Mouse (Mus musculus) embryonic fibroblast, embryonic 13.5 days (primary cell): ENCODE measurements at regions not wholly inside any gene's neighbourhood (a gene's known extent, or its start where the extent isn't known, plus 50 kb on each side); places are given as distances from the start of the nearest gene placed in this dataset.
A peak's percentile ranks its signal among the peaks of the same experiment; 100 is the strongest.

Experiments
- H3K27ac ChIP-seq: 2 replicates; pipeline ENCODE4 v1.5.1; 2012; ENCODE audit warnings: low read length, control low read depth, inconsistent platforms; ENCODE audit not compliant: insufficient read depth
- H3K4me1 ChIP-seq: 2 replicates; pipeline ENCODE4 v1.6.1; 2011; ENCODE audit warnings: low read length; ENCODE audit not compliant: control insufficient read depth, insufficient read depth
- H3K4me3 ChIP-seq: 2 replicates; pipeline ENCODE4 v1.5.1; 2011; ENCODE audit warnings: mild to moderate bottlenecking, control low read depth, low read length; ENCODE audit not compliant: insufficient read depth
- CTCF ChIP-seq: IDR thresholded peaks from 2 replicates; pipeline ENCODE4 v1.5.1; 2011; ENCODE audit warnings: mild to moderate bottlenecking, control low read depth, low read length, moderate library complexity, borderline replicate concordance; ENCODE audit not compliant: insufficient read depth
- POLR2A ChIP-seq: IDR thresholded peaks from 2 replicates; pipeline ENCODE4 v1.6.1; 2011; ENCODE audit warnings: low read depth, mild to moderate bottlenecking, control low read depth, low read length, moderate library complexity

DNA sequence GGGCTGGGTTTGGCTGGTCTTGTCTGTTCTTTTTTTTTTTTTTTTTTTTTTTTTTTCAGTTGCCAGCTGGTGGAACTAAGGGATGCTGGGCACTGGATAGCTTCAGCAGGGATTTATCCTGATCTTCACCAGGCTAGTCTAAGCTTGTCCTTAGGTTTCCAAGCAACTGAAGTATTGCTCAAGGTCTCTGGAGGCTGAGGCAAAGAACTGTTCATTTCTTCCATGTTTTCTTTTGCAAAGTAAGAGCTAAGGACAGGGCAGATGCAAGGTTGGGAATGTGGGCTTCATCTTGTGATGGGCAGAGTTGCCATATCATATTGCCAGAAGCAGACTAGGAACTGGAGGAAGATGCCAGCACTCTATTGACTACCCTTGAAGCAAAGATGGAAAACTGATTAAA is 1378.1 kb downstream of the Gsdmc2 start:
- TF ChIP-seq CTCF (no peak), POLR2A (no peak)
- peaks cover 4% of the 10 kb centered on the region; the same call in 1 of the 2 replicates for H3K4me1 ChIP-seq
- no peak overlapping the region for H3K27ac ChIP-seq
- H3K4me3 ChIP-seq = no peak overlapping the region

GRCm38 (mm10) chr15:62465026-62465839 is 1379.7 kb downstream of the Gsdmc2 start:
- H3K4me1 ChIP-seq = peaks cover 4% of the 10 kb centered on the region; the same call in 1 of the 2 replicates
- TF ChIP-seq CTCF (no peak), POLR2A (no peak)
- H3K27ac ChIP-seq = peak overlapping the region; percentile 37; the same call in 1 of the 2 replicates
- no peak overlapping the region for H3K4me3 ChIP-seq

DNA sequence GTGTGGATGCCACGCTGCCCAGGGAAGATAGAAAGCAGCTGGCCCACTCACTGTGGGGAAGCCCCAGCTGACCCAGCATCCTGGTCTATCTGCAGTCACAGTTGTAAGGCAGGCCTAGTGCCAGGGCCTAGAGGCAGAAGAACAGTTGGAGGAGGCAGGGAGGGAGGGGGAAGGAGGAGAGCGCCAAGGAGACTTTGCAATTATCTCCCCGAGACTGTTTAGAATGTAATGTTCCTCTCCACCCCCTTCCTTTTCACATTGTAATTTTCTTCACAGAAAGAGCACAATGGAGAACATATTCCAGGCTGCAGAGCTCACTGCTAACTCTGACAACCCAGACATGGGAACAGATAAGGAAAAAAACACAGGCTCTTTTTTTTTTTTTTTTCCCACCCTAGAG is 1382.3 kb downstream of the Gsdmc2 start:
- peaks cover 4% of the 10 kb centered on the region; the same call in 1 of the 2 replicates for H3K4me1 ChIP-seq
- no peak overlapping the region for H3K27ac ChIP-seq
- no peak for TF ChIP-seq CTCF
- TF ChIP-seq POLR2A = no peak
- H3K4me3 ChIP-seq = no peak overlapping the region

DNA sequence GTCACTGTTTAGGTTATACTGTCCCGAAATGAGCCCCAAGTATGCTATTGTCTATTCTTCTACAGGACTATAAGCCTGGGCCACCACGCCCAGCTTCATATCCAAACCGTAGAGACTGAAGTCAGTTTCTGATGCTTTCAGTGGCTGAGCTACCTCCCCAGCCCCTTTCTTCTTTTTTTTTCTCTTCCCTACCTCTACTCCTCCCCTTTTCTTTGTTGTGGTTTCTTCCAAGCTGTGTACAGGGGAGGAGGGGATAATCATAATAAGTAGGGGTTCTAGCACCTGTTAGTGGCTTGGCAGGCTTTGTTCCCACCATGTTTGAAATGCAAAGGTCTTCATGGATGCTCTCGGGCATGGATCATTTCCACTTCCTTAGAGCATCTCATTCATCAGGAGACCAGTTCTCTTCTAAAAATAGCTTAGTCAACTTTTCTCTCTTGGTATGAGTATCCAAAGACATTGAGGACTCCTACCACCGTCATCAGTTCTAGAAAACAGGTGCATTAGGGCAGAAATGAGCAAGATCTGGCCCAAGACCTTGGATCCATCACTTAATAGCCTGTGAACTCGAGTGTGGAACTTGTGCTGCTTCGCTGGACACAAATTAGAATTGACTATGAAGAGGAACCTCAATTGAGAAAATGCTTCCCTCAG is 1383.5 kb downstream of the Gsdmc2 start:
- no peak overlapping the region for H3K4me3 ChIP-seq
- peaks cover 4% of the 10 kb centered on the region; the same call in 1 of the 2 replicates for H3K4me1 ChIP-seq
- H3K27ac ChIP-seq = no peak overlapping the region
- no peak for TF ChIP-seq CTCF
- TF ChIP-seq POLR2A = no peak

GRCm38 (mm10) chr15:62460724-62461123 is 1384.3 kb downstream of the Gsdmc2 start:
- Histone ChIP-seq H3K27ac (no peak overlapping the region), H3K4me1 (peaks cover 4% of the 10 kb centered on the region; the same call in 1 of the 2 replicates), H3K4me3 (no peak overlapping the region)
- no peak for TF ChIP-seq POLR2A
- TF ChIP-seq CTCF = no peak

- Histone ChIP-seq H3K4me1 (no peaks in the 10 kb centered on the region), H3K27ac (no peak overlapping the region), H3K4me3 (no peak overlapping the region)
- no peak for TF ChIP-seq POLR2A
These were observed 1384.9 kb downstream of the Gsdmc2 start for GRCm38 (mm10) chr15:62460026-62460607.

GRCm38 (mm10) chr15:62457990-62458389 is 1387.0 kb downstream of the Gsdmc2 start:
- H3K27ac ChIP-seq = no peak overlapping the region
- no peak for TF ChIP-seq POLR2A
- no peak for TF ChIP-seq CTCF
- no peaks in the 10 kb centered on the region for H3K4me1 ChIP-seq
- no peak overlapping the region for H3K4me3 ChIP-seq

DNA sequence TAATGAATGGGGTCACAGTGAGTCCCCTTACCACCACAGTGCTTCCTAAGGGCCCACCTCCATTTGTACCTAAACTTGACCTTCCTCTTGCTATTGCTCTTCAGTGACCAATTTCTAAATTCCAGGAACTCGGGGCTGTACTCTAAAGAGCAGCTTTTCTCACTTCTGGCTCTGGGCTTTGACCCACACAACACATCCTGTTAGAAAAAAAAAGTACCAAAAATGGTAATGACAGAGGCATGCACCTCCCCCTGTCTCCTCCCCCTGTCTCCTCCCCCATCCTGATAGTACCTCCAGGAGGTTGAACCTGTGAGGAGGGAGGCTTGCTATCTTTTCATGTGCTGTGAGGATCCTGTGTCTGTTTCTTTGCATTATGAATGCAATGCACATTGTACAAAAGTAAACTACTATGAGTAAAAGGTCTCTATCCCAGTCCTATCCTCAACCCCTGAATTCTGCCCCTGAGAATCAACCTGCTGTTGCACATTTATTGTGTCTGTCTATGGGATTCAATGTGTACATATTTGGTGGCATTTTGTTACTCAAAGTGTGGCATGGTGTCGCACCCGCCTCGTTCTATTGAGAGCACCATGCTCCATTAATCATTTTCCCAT is 1387.8 kb downstream of the Gsdmc2 start:
- no peak overlapping the region for H3K27ac ChIP-seq
- no peak overlapping the region for H3K4me3 ChIP-seq
- H3K4me1 ChIP-seq = no peaks in the 10 kb centered on the region
- TF ChIP-seq CTCF (no peak), POLR2A (no peak)

DNA sequence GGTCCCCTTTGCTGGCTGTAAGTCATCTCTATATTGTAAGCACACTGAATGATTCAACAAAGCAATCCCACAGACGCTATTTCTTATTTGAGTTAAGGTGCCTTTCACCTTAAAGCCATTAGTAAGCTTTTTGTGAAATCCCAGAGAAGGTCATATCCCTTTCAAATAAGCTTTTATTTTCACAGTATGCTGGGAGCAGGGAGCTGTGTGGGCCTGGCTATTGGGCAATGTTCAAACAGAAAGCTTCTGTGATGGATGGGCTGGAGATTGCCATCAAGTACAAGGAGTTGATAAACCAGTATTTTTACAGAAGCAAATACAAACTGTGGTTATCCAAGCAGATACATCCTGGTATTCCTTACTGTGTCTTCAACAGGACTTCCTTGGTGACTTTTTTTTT is 1389.0 kb downstream of the Gsdmc2 start:
- no peak for TF ChIP-seq POLR2A
- no peak for TF ChIP-seq CTCF
- H3K4me3 ChIP-seq = no peak overlapping the region
- no peak overlapping the region for H3K27ac ChIP-seq
- H3K4me1 ChIP-seq = no peaks in the 10 kb centered on the region
